Mouse (Mus musculus) stomach, postnatal 0 days (tissue): Measurements from ENCODE around the gene Kcnn4. TPM values are rescaled to one million over a fixed set of nuclear protein-coding genes. Genes with fewer than 3 reads are reported as not detected.

Experiments
- ATAC-seq: fragments of 200-750 bp; cut with Nextera tagmentation; 2 replicates; pipeline ENCODE4 v1.8.0; 2017; ENCODE audit not compliant: low FRiP score, low TSS enrichment
- DNase-seq: peaks from one replicate; pipeline ENCODE4 v3.0.0-alpha.2; 2016; ENCODE audit warnings: low spot score
- H3K27ac ChIP-seq: fragments of 300-500 bp; sonication (generic); replicated peaks from 2 replicates; pipeline ENCODE4 v1.5.1; 2014; ENCODE audit warnings: mild to moderate bottlenecking, control low read depth
- H3K27me3 ChIP-seq: fragments of 300-500 bp; sonication (generic); 2 replicates; pipeline ENCODE4 v1.6.1; 2014; ENCODE audit warnings: low read length; ENCODE audit not compliant: control insufficient read depth, insufficient read depth
- H3K36me3 ChIP-seq: fragments of 300-500 bp; sonication (generic); 2 replicates; pipeline ENCODE4 v1.6.1; 2014; ENCODE audit warnings: low read length, mixed read lengths; ENCODE audit not compliant: control insufficient read depth, insufficient read depth
- H3K4me1 ChIP-seq: fragments of 300-500 bp; sonication (generic); replicated peaks from 2 replicates; pipeline ENCODE4 v1.6.1; 2014; ENCODE audit warnings: antibody characterized with exemption; ENCODE audit not compliant: control insufficient read depth, insufficient read depth
- H3K4me2 ChIP-seq: fragments of 300-500 bp; sonication (generic); replicated peaks from 2 replicates; pipeline ENCODE4 v1.6.1; 2014; ENCODE audit warnings: low read depth, mild to moderate bottlenecking, control low read depth, moderate library complexity
- H3K4me3 ChIP-seq: fragments of 300-500 bp; sonication (generic); 2 replicates; pipeline ENCODE4 v1.5.1; 2014; ENCODE audit warnings: low read depth, low read length, control low read depth
- H3K9ac ChIP-seq: fragments of 300-500 bp; sonication (generic); 2 replicates; pipeline ENCODE4 v1.6.1; 2014; ENCODE audit warnings: mild to moderate bottlenecking, low read length, control low read depth, mixed read lengths
- H3K9me3 ChIP-seq: fragments of 300-500 bp; sonication (generic); 2 replicates; pipeline ENCODE4 v1.6.1; 2016; ENCODE audit warnings: low read length; ENCODE audit not compliant: control insufficient read depth
- CTCF ChIP-seq: IDR thresholded peaks from 2 replicates; pipeline ENCODE4 v1.5.1; 2016; ENCODE audit warnings: antibody characterized with exemption, low read depth, mild to moderate bottlenecking, moderate library complexity
- EP300 ChIP-seq: optimal IDR thresholded peaks from 2 replicates; pipeline ENCODE3; 2016; ENCODE audit warnings: antibody characterized with exemption
- WGBS: fragments of 180-500 bp; shearing (Covaris S2); extraction: QIAGEN DNeasy Blood & Tissue Kit; methylation state at CpG from one replicate; pipeline ENCODE4 v1.1.7; 2014; 5-methylcytosine and 5-hydroxymethylcytosine counted together
- polyA plus RNA-seq: library from polyadenylated mRNA; unstranded; fragments of >200 nt; fragmentation: Nextera tagmentation; extraction: Ambion mirVana; gene quantifications from 2 replicates; pipeline ENCODE4 v1.2.1, GENCODE M21; 2015

Kcnn4 gene
- polyA plus RNA-seq, 1 experiment from 2014 or later: 15.5 TPM

DNA sequence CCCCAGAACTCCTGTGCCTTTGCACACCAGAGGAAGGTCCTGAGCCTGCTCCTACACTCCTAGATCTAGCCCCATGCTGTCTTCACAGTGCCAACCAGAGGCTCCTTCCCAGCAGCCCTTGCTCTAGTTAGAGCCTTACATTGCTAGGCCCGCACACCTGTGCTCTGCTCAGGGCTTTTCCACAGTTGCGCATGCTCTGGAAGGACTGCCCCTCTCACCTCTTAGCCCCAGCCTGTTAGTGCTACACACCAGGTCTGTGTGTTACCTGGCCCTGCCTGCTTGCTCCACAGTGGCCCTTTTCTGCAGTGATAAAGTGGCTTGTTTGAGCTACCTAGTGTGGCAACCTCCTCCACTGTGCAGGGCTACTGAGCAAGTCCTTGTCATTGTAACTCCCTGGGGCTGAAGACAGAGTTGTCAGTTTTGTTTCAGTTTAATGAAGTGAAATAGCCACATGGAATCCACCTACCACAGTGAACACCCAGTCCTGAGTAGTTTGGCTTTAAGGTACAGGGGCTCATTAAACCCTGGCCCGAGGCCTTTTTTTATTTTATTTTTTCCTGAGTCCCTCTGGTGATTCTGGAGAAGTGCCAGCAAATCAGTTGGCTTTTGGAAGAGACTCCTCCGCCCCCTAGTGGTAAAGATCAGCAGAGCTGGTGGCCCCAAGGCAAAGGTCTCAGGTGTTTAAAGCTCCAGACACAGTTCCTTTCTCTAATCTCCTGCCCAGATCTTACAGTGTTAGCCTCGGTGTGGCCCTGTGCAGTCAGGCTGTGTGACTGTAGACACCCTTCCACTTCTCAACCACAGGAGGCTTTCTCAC lies 36.7 kb downstream of the Kcnn4 start:
- ATAC-seq: peak; percentile 68
- no peak overlapping the region for H3K9ac ChIP-seq
- WGBS: 42% methylated on average over 5 of the region's 5 CpGs

DNA sequence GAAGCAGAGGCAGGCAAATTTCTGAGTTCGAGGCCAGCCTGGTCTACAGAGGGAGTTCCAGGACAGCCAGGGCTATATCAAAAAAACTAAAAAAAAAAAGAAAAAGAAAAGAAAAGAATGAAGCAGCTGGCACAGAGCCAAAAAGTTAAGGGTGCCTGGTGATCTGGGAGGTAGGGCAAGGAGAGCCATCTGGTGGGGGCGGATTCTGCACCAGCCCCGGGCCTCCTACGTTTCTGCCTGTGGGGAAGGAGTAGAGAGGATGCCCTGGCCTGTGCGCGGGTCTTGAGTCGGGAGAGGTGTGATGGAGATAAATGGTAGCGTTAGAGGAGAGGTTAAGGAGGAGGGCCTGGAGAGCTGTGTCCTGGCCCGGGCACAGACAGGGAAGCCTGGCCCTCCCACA lies 38.1 kb downstream of the Kcnn4 start:
- 80% methylated on average over 9 of the region's 9 CpGs for WGBS
- no peak for TF ChIP-seq CTCF
- TF ChIP-seq EP300: no peak

More for the DNA sequence above, 36.7 kb downstream of the Kcnn4 start:
- Histone ChIP-seq H3K36me3 (peaks cover 8% of the 10 kb centered on the region; the same call in 1 of the 2 replicates), H3K27me3 (no peaks in the 10 kb centered on the region), H3K4me2 (no peak overlapping the region), H3K4me3 (no peak overlapping the region), H3K4me1 (no peaks in the 10 kb centered on the region), H3K27ac (no peak overlapping the region), H3K9me3 (no peaks in the 10 kb centered on the region)
- TF ChIP-seq EP300: no peak
- peak; percentile 84 for TF ChIP-seq CTCF
- DNase-seq: peak; percentile 79

DNA sequence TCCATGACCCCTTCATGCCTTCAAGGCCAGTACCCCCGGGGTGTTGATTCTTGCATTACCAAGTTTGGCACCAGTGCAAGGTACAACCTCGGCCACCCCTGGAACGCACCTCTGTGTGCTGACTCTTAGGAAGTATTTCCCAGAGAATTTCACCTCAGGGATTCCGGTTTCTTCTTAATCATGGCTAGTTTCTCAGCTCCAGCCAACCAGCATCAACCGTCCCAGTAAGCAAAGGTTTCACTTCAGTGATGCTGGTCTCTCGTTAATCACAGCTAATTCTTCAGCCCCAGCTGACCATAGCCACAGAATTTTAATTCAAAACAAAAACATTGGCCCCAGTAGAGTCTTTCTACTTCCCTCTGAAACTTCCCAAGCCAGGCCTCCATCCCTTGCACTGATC lies 40.1 kb downstream of the Kcnn4 start:
- Histone ChIP-seq H3K4me1 (no peaks in the 10 kb centered on the region), H3K4me2 (no peak overlapping the region), H3K36me3 (peaks cover 8% of the 10 kb centered on the region; the same call in 1 of the 2 replicates), H3K9ac (no peak overlapping the region), H3K4me3 (no peak overlapping the region), H3K27ac (no peak overlapping the region), H3K9me3 (no peaks in the 10 kb centered on the region), H3K27me3 (no peaks in the 10 kb centered on the region)
- DNase-seq: no peak
- WGBS: 84% methylated on average over 6 of the region's 6 CpGs
- no peak for ATAC-seq
- TF ChIP-seq CTCF: no peak
- no peak for TF ChIP-seq EP300

More for the DNA sequence above, 38.1 kb downstream of the Kcnn4 start:
- H3K9me3 ChIP-seq: no peaks in the 10 kb centered on the region
- H3K4me2 ChIP-seq: no peak overlapping the region
- no peak overlapping the region for H3K27ac ChIP-seq
- no peaks in the 10 kb centered on the region for H3K27me3 ChIP-seq
- ATAC-seq (no peak), DNase-seq (no peak)
- H3K4me1 ChIP-seq: no peaks in the 10 kb centered on the region
- no peak overlapping the region for H3K9ac ChIP-seq
- no peak overlapping the region for H3K4me3 ChIP-seq
- peaks cover 8% of the 10 kb centered on the region; the same call in 1 of the 2 replicates for H3K36me3 ChIP-seq

DNA sequence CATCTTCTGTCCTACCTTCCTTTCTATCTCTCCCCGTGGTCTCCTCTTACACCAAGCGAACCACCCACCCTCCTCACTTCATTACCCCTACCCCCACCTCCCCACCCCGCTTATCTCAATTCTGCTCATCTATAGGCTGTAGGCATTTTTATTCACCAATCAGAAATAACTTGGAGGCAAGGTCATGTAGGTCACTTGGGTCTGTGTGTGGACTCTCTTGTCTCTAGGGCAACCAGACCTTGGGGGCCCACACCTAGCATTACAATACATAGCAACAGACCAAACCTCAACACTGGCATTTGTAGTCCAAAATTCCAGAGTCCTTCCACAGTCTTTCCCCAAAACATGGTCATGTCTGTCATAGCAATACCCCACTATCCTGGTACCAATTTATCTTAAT lies 40.8 kb downstream of the Kcnn4 start:
- Histone ChIP-seq H3K9me3 (no peaks in the 10 kb centered on the region), H3K27ac (no peak overlapping the region), H3K4me3 (no peak overlapping the region), H3K27me3 (no peaks in the 10 kb centered on the region), H3K4me1 (no peaks in the 10 kb centered on the region), H3K36me3 (peaks cover 8% of the 10 kb centered on the region; the same call in 1 of the 2 replicates), H3K9ac (no peak overlapping the region), H3K4me2 (no peak overlapping the region)
- DNase-seq (no peak), ATAC-seq (no peak)
- 65% methylated on average over 3 of the region's 3 CpGs for WGBS
- TF ChIP-seq EP300: no peak
- no peak for TF ChIP-seq CTCF

DNA sequence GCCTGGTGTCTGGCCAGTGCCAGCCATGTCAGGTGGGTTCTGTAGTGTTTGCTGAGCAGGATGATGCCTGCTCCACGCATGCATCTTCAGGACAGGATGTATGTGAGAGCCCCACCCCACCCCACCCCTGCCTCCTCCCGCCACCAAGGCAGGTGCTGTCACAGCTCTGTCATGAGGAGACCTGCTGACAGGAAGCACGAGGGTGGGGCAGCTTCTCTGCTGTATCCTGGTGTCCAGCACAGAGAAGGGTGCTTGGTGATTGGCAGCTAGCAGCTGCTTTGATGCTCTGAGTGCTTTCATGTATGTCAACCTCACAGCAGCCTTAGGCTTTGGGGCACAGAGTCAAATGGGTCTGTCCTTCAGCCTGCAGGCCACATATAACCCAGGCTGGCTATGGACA lies 43.6 kb downstream of the Kcnn4 start:
- DNase-seq (no peak), ATAC-seq (no peak)
- Histone ChIP-seq H3K4me2 (no peak overlapping the region), H3K27me3 (no peaks in the 10 kb centered on the region), H3K4me1 (no peaks in the 10 kb centered on the region), H3K9me3 (no peaks in the 10 kb centered on the region), H3K4me3 (no peak overlapping the region), H3K9ac (no peak overlapping the region), H3K36me3 (peaks cover 2% of the 10 kb centered on the region; the same call in 1 of the 2 replicates), H3K27ac (no peak overlapping the region)
- TF ChIP-seq EP300 (no peak), CTCF (no peak)
- WGBS: 71% methylated on average over 3 of the region's 3 CpGs

DNA sequence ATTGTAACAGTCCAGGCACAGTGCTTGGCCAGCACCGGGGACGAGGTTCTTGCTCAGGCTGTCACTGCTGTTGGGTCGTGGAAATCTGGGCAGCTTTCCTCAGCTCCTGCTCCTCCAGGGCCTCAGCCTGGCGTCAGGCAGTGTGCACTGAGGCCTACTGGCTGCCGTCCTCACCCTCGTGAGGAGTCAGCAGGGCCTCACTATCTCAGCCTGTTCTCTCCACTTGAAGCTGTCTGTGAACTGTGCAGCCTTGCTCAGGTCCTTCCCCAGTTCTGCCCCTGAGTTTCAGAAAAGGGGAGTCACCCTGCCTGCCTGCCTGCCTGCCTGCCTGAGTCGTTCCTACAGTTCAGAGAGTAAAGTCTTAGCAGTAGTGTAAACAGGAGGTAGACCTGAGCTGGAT lies 45.2 kb downstream of the Kcnn4 start:
- DNase-seq: no peak
- 68% methylated on average over 7 of the region's 7 CpGs for WGBS
- TF ChIP-seq CTCF: no peak
- TF ChIP-seq EP300: no peak
- ATAC-seq: no peak
- Histone ChIP-seq H3K4me3 (no peak overlapping the region), H3K9me3 (no peaks in the 10 kb centered on the region), H3K27me3 (no peaks in the 10 kb centered on the region), H3K4me2 (no peak overlapping the region), H3K9ac (no peak overlapping the region), H3K4me1 (no peaks in the 10 kb centered on the region), H3K27ac (no peak overlapping the region), H3K36me3 (peaks cover 2% of the 10 kb centered on the region; the same call in 1 of the 2 replicates)
